Comparison of ENCODE assay signal across 8 mouse cellular contexts in the genomic region with DNA sequence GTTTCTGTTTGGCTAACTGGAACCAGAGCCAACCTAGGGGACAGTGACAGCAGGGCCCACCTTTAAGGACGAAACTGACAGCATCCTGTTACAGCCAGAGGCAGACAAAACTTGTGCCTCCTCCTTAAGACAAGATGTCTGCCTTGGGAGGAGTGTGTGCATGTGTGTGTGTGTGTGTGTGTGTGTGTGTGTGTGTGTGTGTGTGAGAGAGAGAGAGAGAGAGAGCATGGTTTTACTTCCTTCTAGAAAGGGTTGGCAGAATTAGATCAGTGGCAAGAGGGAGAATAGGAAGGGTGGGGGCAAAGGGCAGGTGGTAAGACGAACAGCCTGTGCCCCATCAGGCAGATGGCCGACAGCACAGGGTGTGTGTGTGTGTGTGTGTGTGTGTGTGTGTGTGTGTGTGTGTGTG. TPM values are rescaled to one million over a fixed set of nuclear protein-coding genes. Genes with fewer than 3 reads are reported as not detected.
DNase-seq lines count a peak whose midpoint lies in the region; ATAC-seq and TF ChIP-seq lines count a peak whose summit lies in the region.

No protein-coding gene starts in this region.

- TF ChIP-seq CTCF in heart, adult 2 months (IDR thresholded peaks at IDR 0.05) = no peak
- no peak for TF ChIP-seq CTCF in ES-Bruce4 (IDR thresholded peaks at IDR 0.05; ENCODE audit: low read depth, low read length)

- intact Hi-C loops in heart, adult 2 months (cut with DNase I) = loop anchor here (2.0 kb wide), 1 partner anchor 16 kb away; no protein-coding TSS in a partner anchor
- intact Hi-C loops in heart, postnatal 14 days (cut with DNase I) = no loop called here

- H3K4me2 ChIP-seq in liver, embryonic 13.5 days = peak overlapping the region; percentile 95

- H3K27ac ChIP-seq in heart, adult 2 months = peak overlapping the region; percentile 97
- H3K27ac ChIP-seq in ES-Bruce4 (ENCODE audit: insufficient read depth, low read length) = peak overlapping the region; percentile 9; the same call in 1 of the 2 replicates
- peak overlapping the region; percentile 100 for H3K27ac ChIP-seq in liver, embryonic 13.5 days

- no peak for DNase-seq in heart, adult 2 months
- no peak for DNase-seq in heart, postnatal 14 days
- DNase-seq in liver, embryonic 13.5 days = no peak
- DNase-seq in spleen, postnatal 36 days (ENCODE audit: low spot score in 2 of 2) = peak; percentile 79 to 80
- no peak for DNase-seq in right cerebral cortex, postnatal 14 days
- no peak for DNase-seq in urinary bladder, postnatal 4 days (ENCODE audit: low spot score in 2 of 2)

- no peaks in the 10 kb centered on the region for H3K79me2 ChIP-seq in heart, adult 2 months (replicated peaks; ENCODE audit: control insufficient read depth, insufficient read depth, low read length)

- WGBS in heart, adult 2 months = 25% methylated on average over 3 of the region's 3 CpGs
- WGBS in liver, embryonic 13.5 days (ENCODE audit: insufficient replicate concordance) = 7% methylated on average over 3 of the region's 3 CpGs

- peaks cover 4% of the 10 kb centered on the region; the same call in 1 of the 2 replicates for H3K36me3 ChIP-seq in heart, adult 2 months (ENCODE audit: control insufficient read depth, insufficient read depth, low read length)
- H3K36me3 ChIP-seq in ES-Bruce4 (ENCODE audit: control insufficient read depth, insufficient read depth, low read length, poor library complexity, severe bottlenecking) = no peaks in the 10 kb centered on the region
- no peaks in the 10 kb centered on the region for H3K36me3 ChIP-seq in liver, embryonic 13.5 days

- H3K9ac ChIP-seq in heart, adult 2 months (ENCODE audit: low read depth, low read length) = peak overlapping the region; percentile 7
- 0 out of 2 replicates have a peak overlapping the region, but pooled peaks have one; percentile 91 for H3K9ac ChIP-seq in ES-Bruce4 (ENCODE audit: low read depth, poor library complexity, severe bottlenecking)
- H3K9ac ChIP-seq in liver, embryonic 13.5 days = peak overlapping the region; percentile 92

- H3K4me1 ChIP-seq in heart, adult 2 months (ENCODE audit: control insufficient read depth, insufficient read depth, low read length) = peaks cover 40% of the 10 kb centered on the region
- H3K4me1 ChIP-seq in ES-Bruce4 (ENCODE audit: control insufficient read depth, insufficient read depth, low read length) = peaks cover 8% of the 10 kb centered on the region
- H3K4me1 ChIP-seq in liver, embryonic 13.5 days (replicated peaks) = peaks cover 83% of the 10 kb centered on the region

- no peak overlapping the region for H3K4me3 ChIP-seq in heart, adult 2 months
- no peak overlapping the region for H3K4me3 ChIP-seq in ES-Bruce4 (ENCODE audit: low read depth, low read length)
- peak overlapping the region; percentile 39 for H3K4me3 ChIP-seq in liver, embryonic 13.5 days (replicated peaks)

- 0 out of 4 replicates have a peak, but pooled peaks have one; percentile 0 to 4 for ATAC-seq in hematopoietic stem cell, adult 5-6 weeks (replicated peaks in 1 of 2; ENCODE audit: insufficient read depth in 1 of 2, low FRiP score in 2 of 2, low TSS enrichment in 1 of 2, low read depth in 1 of 2, poor library complexity in 2 of 2, severe bottlenecking in 2 of 2)
- ATAC-seq in liver, embryonic 13.5 days (ENCODE audit: low read depth) = peak; percentile 10

- no peaks in the 10 kb centered on the region for H3K9me3 ChIP-seq in ES-Bruce4 (replicated peaks; ENCODE audit: control insufficient read depth, insufficient read depth, low read length, poor library complexity, severe bottlenecking)
- H3K9me3 ChIP-seq in liver, embryonic 13.5 days (replicated peaks) = no peaks in the 10 kb centered on the region

- no peaks in the 10 kb centered on the region for H3K27me3 ChIP-seq in heart, adult 2 months (ENCODE audit: control insufficient read depth, insufficient read depth, low read length)
- no peaks in the 10 kb centered on the region for H3K27me3 ChIP-seq in ES-Bruce4 (ENCODE audit: control insufficient read depth, insufficient read depth, low read length, poor library complexity, severe bottlenecking)
- H3K27me3 ChIP-seq in liver, embryonic 13.5 days = no peaks in the 10 kb centered on the region

- TF ChIP-seq EP300 in heart, adult 2 months (IDR thresholded peaks at IDR 0.05; ENCODE audit: insufficient read depth, low read depth, low read length) = 0 out of 2 replicates have a peak, but pooled peaks have one; percentile 11
- TF ChIP-seq EP300 in ES-Bruce4 (IDR thresholded peaks at IDR 0.05; ENCODE audit: insufficient read depth, low read depth, low read length) = no peak

- TF ChIP-seq POLR2A in heart, adult 2 months (IDR thresholded peaks at IDR 0.05; ENCODE audit: insufficient read depth, low read depth, low read length) = no peak
- TF ChIP-seq POLR2A in ES-Bruce4 (IDR thresholded peaks at IDR 0.05; ENCODE audit: insufficient read depth, low read length) = no peak

RNA-seq across cellular contexts. Expression of a gene that starts 10.0 kb away (rescaled TPM):
- total RNA-seq in heart, adult 2 months (2021) = 10 to 100 TPM; 44.4 to 47.2 TPM
- polyA plus RNA-seq in heart, adult 2 months (2012; rRNA removed) = 20.4 and 31.2 TPM in 2 replicates
- total RNA-seq in heart, postnatal 14 days (2021) = 10 to 100 TPM; 52.0 to 52.5 TPM
- 231 and 237 TPM in 2 replicates for polyA plus RNA-seq in ES-Bruce4 (2011; ENCODE audit: insufficient read depth, insufficient read length, low read depth, missing spikeins)
- total RNA-seq in hematopoietic stem cell, adult 5-6 weeks (2017) = 44.5 and 53.2 TPM in 2 replicates
- polyA plus RNA-seq in liver, embryonic 13.5 days (2015; fragmentation: Nextera tagmentation; extraction: Ambion mirVana) = 26.5 and 28.3 TPM in 2 replicates

Comparison
In these comparisons a context has a peak if more than half of its experiments do, and no peak if none do; other contexts are left out.
1. DNase-seq: peak in spleen, postnatal 36 days (2 of 2); none in heart, adult 2 months (0 of 2), heart, postnatal 14 days (0 of 2), liver, embryonic 13.5 days (single experiment), right cerebral cortex, postnatal 14 days (single experiment) and urinary bladder, postnatal 4 days (0 of 2).
2. H3K27ac ChIP-seq: peak in every context shown above with its lines; median percentile 100 in liver, embryonic 13.5 days; 97 in heart, adult 2 months; 9 in ES-Bruce4.
3. H3K9ac ChIP-seq: peak in every context shown above with its lines; median percentile 92 in liver, embryonic 13.5 days; 91 in ES-Bruce4; 7 in heart, adult 2 months.